Mouse (Mus musculus) left cerebral cortex, adult 9 months (tissue): Measurements from ENCODE around the gene Mnat1.
"Not testable (repeated sequence)": the region's sequence is repeated elsewhere in the genome, so short reads cannot be mapped to it uniquely, and the experiment has no call there.

Experiments
- DNase-seq, 2 experiments: peaks; one replicate each; pipeline ENCODE4 v3.0.0; 2022; ENCODE audit warnings: low spot score in 2 of 2

The Mnat1 gene

GRCm38 (mm10) chr12:73123093-73124041 lies at the start of gene Mnat1:
Gene Mnat1, plus strand, starts transcription at chr12:73123717.
- peak; percentile 22 to 83 for DNase-seq

- not testable (repeated sequence) for DNase-seq
Measured at GRCm38 (mm10) chr12:73081828-73082227, 41.7 kb upstream of the Mnat1 start.

GRCm38 (mm10) chr12:73083773-73084172 lies 39.7 kb upstream of the Mnat1 start:
- DNase-seq: no peak

GRCm38 (mm10) chr12:73085739-73086630 lies 37.5 kb upstream of the Mnat1 start:
- no peak for DNase-seq

GRCm38 (mm10) chr12:73087086-73087485 lies 36.4 kb upstream of the Mnat1 start:
- DNase-seq: no peak

GRCm38 (mm10) chr12:73088500-73088899 lies 35.0 kb upstream of the Mnat1 start:
- no peak for DNase-seq

GRCm38 (mm10) chr12:73088911-73089310 lies 34.6 kb upstream of the Mnat1 start:
- DNase-seq: no peak

- no peak for DNase-seq
Measured at GRCm38 (mm10) chr12:73090672-73091335, 32.7 kb upstream of the Mnat1 start.

GRCm38 (mm10) chr12:73094189-73094588 lies 29.3 kb upstream of the Mnat1 start:
- DNase-seq: no peak

GRCm38 (mm10) chr12:73094605-73095004 lies 28.9 kb upstream of the Mnat1 start:
- no peak for DNase-seq

GRCm38 (mm10) chr12:73096177-73096576 lies 27.3 kb upstream of the Mnat1 start:
- not testable (repeated sequence) for DNase-seq

- DNase-seq: no peak
Measured at GRCm38 (mm10) chr12:73098593-73098992, 24.9 kb upstream of the Mnat1 start.

GRCm38 (mm10) chr12:73103713-73104112 lies 19.8 kb upstream of the Mnat1 start:
- no peak for DNase-seq

- no peak for DNase-seq
Measured at GRCm38 (mm10) chr12:73107821-73108220, 15.7 kb upstream of the Mnat1 start.

- DNase-seq: no peak
Measured at GRCm38 (mm10) chr12:73110431-73111111, 12.9 kb upstream of the Mnat1 start.

GRCm38 (mm10) chr12:73111561-73112325 lies 11.8 kb upstream of the Mnat1 start:
- DNase-seq: no peak

GRCm38 (mm10) chr12:73112326-73113087 lies 11.0 kb upstream of the Mnat1 start:
- DNase-seq: peak in 1 of 2 experiments; percentile 22

GRCm38 (mm10) chr12:73113196-73113595 lies 10.3 kb upstream of the Mnat1 start, which contains the start of gene Six4:
Gene Six4, minus strand, starts transcription at chr12:73113456.
- DNase-seq: peak; percentile 8 to 63

- no peak for DNase-seq
Measured at GRCm38 (mm10) chr12:73125250-73125649, 1.7 kb downstream of the Mnat1 start.

GRCm38 (mm10) chr12:73140732-73141131 lies 17.2 kb downstream of the Mnat1 start:
- DNase-seq: no peak
